Mouse (Mus musculus): ENCODE data around the gene Plekhg1. TPM values are rescaled to one million over a fixed set of nuclear protein-coding genes. Genes with fewer than 3 reads are reported as not detected.
A peak's percentile ranks its signal among the peaks of the same experiment; 100 is the strongest.

The Plekhg1 gene
- polyA plus RNA-seq, 1 experiment from 2014 or later = 12.7 TPM

- no peak for ATAC-seq (ENCODE audit: insufficient read depth, low FRiP score, low TSS enrichment)
- no peaks in the 10 kb centered on the region for H3K9me3 ChIP-seq (ENCODE audit: control insufficient read depth, low read length)
- H3K27me3 ChIP-seq (ENCODE audit: control insufficient read depth, insufficient read depth, low read length) = no peaks in the 10 kb centered on the region
- no peaks in the 10 kb centered on the region for H3K36me3 ChIP-seq (ENCODE audit: control insufficient read depth, insufficient read depth, low read length)
- H3K4me1 ChIP-seq (ENCODE audit: control insufficient read depth, insufficient read depth, low read length) = no peaks in the 10 kb centered on the region
- WGBS = 77% methylated on average over 2 of the region's 2 CpGs
- H3K4me3 ChIP-seq (ENCODE audit: low read depth, low read length) = no peak overlapping the region
- no peak for DNase-seq (ENCODE audit: low spot score)
- H3K27ac ChIP-seq (ENCODE audit: low read depth, low read length) = no peak overlapping the region
- H3K9ac ChIP-seq (ENCODE audit: low read length) = no peak overlapping the region
- H3K4me2 ChIP-seq (ENCODE audit: low read depth) = no peak overlapping the region
These were observed 37.6 kb upstream of the Plekhg1 start for GRCm38 (mm10) chr10:3702585-3702984.

- no peak for DNase-seq (ENCODE audit: low spot score)
- no peak overlapping the region for H3K4me2 ChIP-seq (ENCODE audit: low read depth)
- WGBS = 82% methylated on average over 4 of the region's 4 CpGs
These were observed 33.9 kb upstream of the Plekhg1 start for GRCm38 (mm10) chr10:3706231-3706630.

GRCm38 (mm10) chr10:3710081-3710480 is 30.1 kb upstream of the Plekhg1 start:
- no peak overlapping the region for H3K4me2 ChIP-seq (ENCODE audit: low read depth)
- 85% methylated on average over 3 of the region's 3 CpGs for WGBS
- DNase-seq (ENCODE audit: low spot score) (no peak), ATAC-seq (ENCODE audit: insufficient read depth, low FRiP score, low TSS enrichment) (no peak)
- no peaks in the 10 kb centered on the region for H3K9me3 ChIP-seq (ENCODE audit: control insufficient read depth, low read length)
- no peaks in the 10 kb centered on the region for H3K4me1 ChIP-seq (ENCODE audit: control insufficient read depth, insufficient read depth, low read length)
- H3K27me3 ChIP-seq (ENCODE audit: control insufficient read depth, insufficient read depth, low read length) = no peaks in the 10 kb centered on the region
- H3K9ac ChIP-seq (ENCODE audit: low read length) = no peak overlapping the region
- H3K36me3 ChIP-seq (ENCODE audit: control insufficient read depth, insufficient read depth, low read length) = no peaks in the 10 kb centered on the region
- no peak overlapping the region for H3K27ac ChIP-seq (ENCODE audit: low read depth, low read length)
- H3K4me3 ChIP-seq (ENCODE audit: low read depth, low read length) = no peak overlapping the region

More at GRCm38 (mm10) chr10:3706231-3706630, 33.9 kb upstream of the Plekhg1 start:
- Histone ChIP-seq H3K27ac (ENCODE audit: low read depth, low read length) (no peak overlapping the region), H3K4me3 (ENCODE audit: low read depth, low read length) (no peak overlapping the region), H3K9me3 (ENCODE audit: control insufficient read depth, low read length) (no peaks in the 10 kb centered on the region), H3K9ac (ENCODE audit: low read length) (no peak overlapping the region), H3K36me3 (ENCODE audit: control insufficient read depth, insufficient read depth, low read length) (no peaks in the 10 kb centered on the region), H3K27me3 (ENCODE audit: control insufficient read depth, insufficient read depth, low read length) (no peaks in the 10 kb centered on the region), H3K4me1 (ENCODE audit: control insufficient read depth, insufficient read depth, low read length) (no peaks in the 10 kb centered on the region)
- ATAC-seq (ENCODE audit: insufficient read depth, low FRiP score, low TSS enrichment) = no peak

GRCm38 (mm10) chr10:3715302-3715943 is 24.7 kb upstream of the Plekhg1 start:
- Histone ChIP-seq H3K36me3 (ENCODE audit: control insufficient read depth, insufficient read depth, low read length) (no peaks in the 10 kb centered on the region), H3K4me3 (ENCODE audit: low read depth, low read length) (no peak overlapping the region), H3K4me2 (ENCODE audit: low read depth) (no peak overlapping the region), H3K27ac (ENCODE audit: low read depth, low read length) (no peak overlapping the region), H3K9me3 (ENCODE audit: control insufficient read depth, low read length) (no peaks in the 10 kb centered on the region), H3K27me3 (ENCODE audit: control insufficient read depth, insufficient read depth, low read length) (no peaks in the 10 kb centered on the region), H3K4me1 (ENCODE audit: control insufficient read depth, insufficient read depth, low read length) (no peaks in the 10 kb centered on the region), H3K9ac (ENCODE audit: low read length) (no peak overlapping the region)
- DNase-seq (ENCODE audit: low spot score) (no peak), ATAC-seq (ENCODE audit: insufficient read depth, low FRiP score, low TSS enrichment) (no peak)
- 76% methylated on average over 3 of the region's 3 CpGs for WGBS

- Histone ChIP-seq H3K9ac (ENCODE audit: low read length) (no peak overlapping the region), H3K27me3 (ENCODE audit: control insufficient read depth, insufficient read depth, low read length) (no peaks in the 10 kb centered on the region), H3K36me3 (ENCODE audit: control insufficient read depth, insufficient read depth, low read length) (no peaks in the 10 kb centered on the region), H3K4me1 (ENCODE audit: control insufficient read depth, insufficient read depth, low read length) (peaks cover 4% of the 10 kb centered on the region; the same call in 1 of the 2 replicates), H3K4me3 (ENCODE audit: low read depth, low read length) (no peak overlapping the region), H3K9me3 (ENCODE audit: control insufficient read depth, low read length) (no peaks in the 10 kb centered on the region), H3K4me2 (ENCODE audit: low read depth) (no peak overlapping the region), H3K27ac (ENCODE audit: low read depth, low read length) (no peak overlapping the region)
- WGBS = 74% methylated on average over 16 of the region's 16 CpGs
- DNase-seq (ENCODE audit: low spot score) (no peak), ATAC-seq (ENCODE audit: insufficient read depth, low FRiP score, low TSS enrichment) (no peak)
These were observed 21.9 kb upstream of the Plekhg1 start for GRCm38 (mm10) chr10:3718021-3718865.

- H3K36me3 ChIP-seq (ENCODE audit: control insufficient read depth, insufficient read depth, low read length) = no peaks in the 10 kb centered on the region
- H3K4me1 ChIP-seq (ENCODE audit: control insufficient read depth, insufficient read depth, low read length) = peaks cover 4% of the 10 kb centered on the region; the same call in 1 of the 2 replicates
- WGBS = 86% methylated on average over 2 of the region's 2 CpGs
- DNase-seq (ENCODE audit: low spot score) (no peak), ATAC-seq (ENCODE audit: insufficient read depth, low FRiP score, low TSS enrichment) (no peak)
- no peak overlapping the region for H3K27ac ChIP-seq (ENCODE audit: low read depth, low read length)
- H3K9ac ChIP-seq (ENCODE audit: low read length) = no peak overlapping the region
- no peak overlapping the region for H3K4me2 ChIP-seq (ENCODE audit: low read depth)
- H3K27me3 ChIP-seq (ENCODE audit: control insufficient read depth, insufficient read depth, low read length) = no peaks in the 10 kb centered on the region
- no peak overlapping the region for H3K4me3 ChIP-seq (ENCODE audit: low read depth, low read length)
- H3K9me3 ChIP-seq (ENCODE audit: control insufficient read depth, low read length) = no peaks in the 10 kb centered on the region
These were observed 19.9 kb upstream of the Plekhg1 start for GRCm38 (mm10) chr10:3720296-3720695.

GRCm38 (mm10) chr10:3722339-3722738 is 17.8 kb upstream of the Plekhg1 start:
- Histone ChIP-seq H3K36me3 (ENCODE audit: control insufficient read depth, insufficient read depth, low read length) (no peaks in the 10 kb centered on the region), H3K9ac (ENCODE audit: low read length) (no peak overlapping the region), H3K4me1 (ENCODE audit: control insufficient read depth, insufficient read depth, low read length) (peaks cover 4% of the 10 kb centered on the region; the same call in 1 of the 2 replicates), H3K9me3 (ENCODE audit: control insufficient read depth, low read length) (no peaks in the 10 kb centered on the region), H3K4me2 (ENCODE audit: low read depth) (no peak overlapping the region), H3K27ac (ENCODE audit: low read depth, low read length) (no peak overlapping the region), H3K4me3 (ENCODE audit: low read depth, low read length) (no peak overlapping the region), H3K27me3 (ENCODE audit: control insufficient read depth, insufficient read depth, low read length) (no peaks in the 10 kb centered on the region)
- 19% methylated on average over 2 of the region's 2 CpGs for WGBS
- ATAC-seq (ENCODE audit: insufficient read depth, low FRiP score, low TSS enrichment) (peak; percentile 73; the same call in 1 of the 2 replicates), DNase-seq (ENCODE audit: low spot score) (no peak)

- Histone ChIP-seq H3K4me3 (ENCODE audit: low read depth, low read length) (no peak overlapping the region), H3K27ac (ENCODE audit: low read depth, low read length) (no peak overlapping the region), H3K36me3 (ENCODE audit: control insufficient read depth, insufficient read depth, low read length) (no peaks in the 10 kb centered on the region), H3K4me1 (ENCODE audit: control insufficient read depth, insufficient read depth, low read length) (peaks cover 4% of the 10 kb centered on the region; the same call in 1 of the 2 replicates), H3K4me2 (ENCODE audit: low read depth) (no peak overlapping the region), H3K9ac (ENCODE audit: low read length) (no peak overlapping the region), H3K27me3 (ENCODE audit: control insufficient read depth, insufficient read depth, low read length) (no peaks in the 10 kb centered on the region), H3K9me3 (ENCODE audit: control insufficient read depth, low read length) (no peaks in the 10 kb centered on the region)
- ATAC-seq (ENCODE audit: insufficient read depth, low FRiP score, low TSS enrichment) (no peak), DNase-seq (ENCODE audit: low spot score) (no peak)
- WGBS = 74% methylated on average over 1 of the region's 1 CpGs
These were observed 15.5 kb upstream of the Plekhg1 start for GRCm38 (mm10) chr10:3724665-3725064.
